Mouse (Mus musculus): ENCODE measurements around the gene Rps18. TPM values are rescaled to one million over a fixed set of nuclear protein-coding genes. Genes with fewer than 3 reads are reported as not detected.

Rps18 gene
- total RNA-seq, 2 experiments from 2014 or later, result 311 to 327 TPM

DNA sequence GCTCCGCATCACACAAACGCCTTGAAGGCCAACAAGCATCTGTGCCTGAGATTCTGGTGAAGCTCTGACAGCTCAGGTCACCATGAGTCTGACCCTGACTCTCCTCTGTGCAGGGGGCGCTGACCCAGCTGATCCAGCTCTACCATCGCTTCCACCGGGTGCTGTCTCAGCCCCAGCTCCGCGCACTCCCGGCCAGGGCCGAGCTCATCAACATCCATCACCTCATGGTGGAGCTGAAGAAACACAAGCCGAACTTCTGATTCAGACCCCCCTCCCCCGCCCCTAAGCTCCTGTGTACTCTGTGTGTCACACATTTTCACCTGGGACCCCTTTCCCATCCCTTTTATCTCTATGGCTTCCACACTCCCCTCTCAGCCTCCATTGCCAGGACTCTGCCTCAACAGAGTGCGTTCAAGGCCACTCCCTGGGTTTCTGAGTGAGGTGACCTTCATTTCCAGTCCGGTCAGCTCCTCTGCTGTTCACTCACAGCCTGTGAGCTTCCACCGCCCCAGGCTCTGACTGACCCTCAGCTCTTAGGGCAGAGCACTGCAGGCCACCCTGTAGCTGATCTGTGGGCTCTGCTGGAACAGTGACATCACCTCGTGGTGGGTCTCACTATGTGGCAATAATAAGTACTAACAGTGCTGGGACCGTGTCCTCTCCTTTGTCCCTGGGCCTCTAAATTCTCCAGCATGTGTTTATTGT, 10.2 kb upstream of the Rps18 start:
- H3K27ac ChIP-seq, result no peak overlapping the region
- no peak for TF ChIP-seq CTCF (IDR thresholded peaks at IDR 0.05)
- intact Hi-C loops (cut with DNase I), result loop anchor here (5.0 kb wide), 1 partner anchor 36 kb away; the partner anchor contains the start of gene H2-K1
- DNase-seq (ENCODE audit: extremely low spot score in 1 of 2, low spot score in 2 of 2), result peak in 1 of 2 experiments; percentile 10
- H3K4me3 ChIP-seq, result no peak overlapping the region

DNA sequence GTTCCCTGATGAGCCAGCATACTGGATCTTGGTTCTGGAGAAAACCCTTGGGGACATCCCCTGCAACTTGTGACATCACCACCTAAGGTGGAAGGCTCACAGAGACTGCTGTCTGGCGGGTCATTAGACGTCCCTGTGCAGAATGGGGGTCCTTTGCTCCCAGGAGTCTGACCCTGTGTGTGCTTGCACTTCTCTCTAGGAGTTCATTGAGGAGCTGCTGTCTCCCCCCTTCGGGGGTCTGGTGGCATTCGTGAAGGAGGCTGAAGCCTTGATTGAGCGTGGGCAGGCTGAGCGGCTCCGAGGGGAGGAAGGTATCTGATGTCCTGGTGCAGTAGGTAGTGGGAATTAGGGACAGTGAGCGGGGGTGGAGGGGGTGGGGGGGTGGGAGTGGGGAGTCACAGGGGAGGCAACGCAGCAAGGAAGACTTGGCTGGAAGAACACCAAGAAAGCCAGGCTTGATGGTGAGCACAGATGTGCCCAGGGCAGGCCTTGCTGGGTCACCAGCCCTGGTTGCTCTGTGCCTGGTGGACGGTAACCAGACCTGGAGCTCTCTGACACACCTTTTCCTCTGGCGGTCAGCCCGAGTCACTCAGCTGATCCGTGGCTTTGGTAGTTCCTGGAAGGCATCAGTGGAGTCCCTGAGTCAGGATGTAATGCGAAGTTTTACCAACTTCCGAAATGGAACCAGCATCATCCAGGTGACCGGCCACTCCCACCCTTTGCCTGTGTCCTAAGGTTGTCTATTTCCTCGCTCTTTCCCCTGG, 9.5 kb upstream of the Rps18 start:
- no peak overlapping the region for H3K4me3 ChIP-seq
- peak in 1 of 2 experiments; percentile 12 for DNase-seq (ENCODE audit: extremely low spot score in 1 of 2, low spot score in 2 of 2)
- no peak overlapping the region for H3K27ac ChIP-seq
- TF ChIP-seq CTCF (IDR thresholded peaks at IDR 0.05), result no peak
- intact Hi-C loops (cut with DNase I), result loop anchor here (5.0 kb wide), 1 partner anchor 37 kb away; the partner anchor contains the start of gene H2-K1

- H3K4me3 ChIP-seq, result no peak overlapping the region
- intact Hi-C loops (cut with DNase I), result no loop called here
- no peak overlapping the region for H3K27ac ChIP-seq
- no peak for TF ChIP-seq CTCF (IDR thresholded peaks at IDR 0.05)
- no peak for DNase-seq (ENCODE audit: extremely low spot score in 1 of 2, low spot score in 2 of 2)
These were observed 7.1 kb upstream of the Rps18 start for GRCm38 (mm10) chr17:33962876-33963275.

GRCm38 (mm10) chr17:33959948-33960347, 4.1 kb upstream of the Rps18 start:
- intact Hi-C loops (cut with DNase I), result loop anchor here (1.0 to 2.0 kb wide), 2 partner anchors 61 to 1319 kb away; no protein-coding TSS in a partner anchor
- peak in 1 of 2 experiments; percentile 8 for DNase-seq (ENCODE audit: extremely low spot score in 1 of 2, low spot score in 2 of 2)
- Histone ChIP-seq H3K4me3 (no peak overlapping the region), H3K27ac (no peak overlapping the region)
- no peak for TF ChIP-seq CTCF (IDR thresholded peaks at IDR 0.05)

GRCm38 (mm10) chr17:33959135-33959534, 3.3 kb upstream of the Rps18 start:
- intact Hi-C loops (cut with DNase I), result loop anchor here (1.0 kb wide), 1 partner anchor 62 kb away; no protein-coding TSS in a partner anchor
- peak in 1 of 2 experiments; percentile 15 for DNase-seq (ENCODE audit: extremely low spot score in 1 of 2, low spot score in 2 of 2)
- no peak overlapping the region for H3K27ac ChIP-seq

DNA sequence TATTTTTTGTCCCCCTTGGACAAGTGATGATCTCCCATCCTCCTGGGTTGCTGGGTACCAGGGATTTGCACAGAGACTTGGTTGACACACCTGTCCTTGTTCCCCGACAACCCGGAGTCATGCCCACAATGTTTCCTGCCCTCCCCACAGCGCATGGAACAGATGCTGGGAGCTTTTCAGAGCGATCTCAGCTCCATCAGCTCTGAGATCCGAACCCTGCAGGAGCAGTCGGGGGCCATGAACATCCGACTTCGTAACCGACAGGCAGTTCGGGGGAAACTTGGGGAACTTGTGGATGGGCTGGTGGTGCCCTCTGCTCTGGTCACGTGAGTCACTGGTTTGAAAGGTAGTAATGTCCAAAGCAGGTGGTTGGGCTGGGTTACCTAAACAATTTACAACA, 2.6 kb upstream of the Rps18 start:
- peak in 1 of 2 experiments; percentile 7 for DNase-seq (ENCODE audit: extremely low spot score in 1 of 2, low spot score in 2 of 2)
- no peak for TF ChIP-seq CTCF (IDR thresholded peaks at IDR 0.05)
- Histone ChIP-seq H3K4me3 (no peak overlapping the region), H3K27ac (no peak overlapping the region)
- intact Hi-C loops (cut with DNase I), result no loop called here

More at GRCm38 (mm10) chr17:33959135-33959534, 3.3 kb upstream of the Rps18 start:
- no peak overlapping the region for H3K4me3 ChIP-seq
- no peak for TF ChIP-seq CTCF (IDR thresholded peaks at IDR 0.05)

- no peak for DNase-seq (ENCODE audit: extremely low spot score in 1 of 2, low spot score in 2 of 2)
- TF ChIP-seq CTCF (IDR thresholded peaks at IDR 0.05), result no peak
- no peak overlapping the region for H3K27ac ChIP-seq
- intact Hi-C loops (cut with DNase I), result no loop called here
- no peak overlapping the region for H3K4me3 ChIP-seq
These were observed 1.7 kb upstream of the Rps18 start for GRCm38 (mm10) chr17:33957493-33957892.

DNA sequence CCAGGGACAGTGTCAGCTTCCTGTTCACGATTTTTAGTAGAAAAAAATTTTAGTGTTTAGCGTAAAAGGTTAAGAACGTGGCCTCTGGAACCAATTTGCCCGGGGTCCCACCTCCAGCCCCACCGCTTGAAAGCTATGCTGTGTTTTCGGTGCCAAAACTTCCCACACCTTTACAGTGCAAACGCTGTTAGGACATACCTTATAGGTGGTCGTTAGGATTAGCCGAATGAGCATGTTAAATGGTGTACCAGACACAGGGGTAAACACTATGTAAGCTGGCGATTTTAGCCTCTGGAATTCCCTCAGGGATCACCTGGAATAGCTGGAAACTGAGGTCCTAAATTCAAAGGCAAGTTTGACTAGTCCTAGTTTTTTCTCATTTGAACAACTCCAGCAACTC, 535 bp upstream of the Rps18 start:
- peak overlapping the region; percentile 94 for H3K27ac ChIP-seq
- intact Hi-C loops (cut with DNase I), result no loop called here
- TF ChIP-seq CTCF (IDR thresholded peaks at IDR 0.05), result no peak
- H3K4me3 ChIP-seq, result peak overlapping the region; percentile 66
- DNase-seq (ENCODE audit: extremely low spot score in 1 of 2, low spot score in 2 of 2), result no peak

GRCm38 (mm10) chr17:33954646-33955554, 901 bp downstream of the Rps18 start:
- H3K27ac ChIP-seq, result peak overlapping the region; percentile 89
- no peak for TF ChIP-seq CTCF (IDR thresholded peaks at IDR 0.05)
- peak in 1 of 2 experiments; percentile 33 for DNase-seq (ENCODE audit: extremely low spot score in 1 of 2, low spot score in 2 of 2)
- peak overlapping the region; percentile 66 for H3K4me3 ChIP-seq
- intact Hi-C loops (cut with DNase I), result loop anchor here (1.0 kb wide), 1 partner anchor 15 kb away; the partner anchor contains the start of genes Pfdn6 and Wdr46

DNA sequence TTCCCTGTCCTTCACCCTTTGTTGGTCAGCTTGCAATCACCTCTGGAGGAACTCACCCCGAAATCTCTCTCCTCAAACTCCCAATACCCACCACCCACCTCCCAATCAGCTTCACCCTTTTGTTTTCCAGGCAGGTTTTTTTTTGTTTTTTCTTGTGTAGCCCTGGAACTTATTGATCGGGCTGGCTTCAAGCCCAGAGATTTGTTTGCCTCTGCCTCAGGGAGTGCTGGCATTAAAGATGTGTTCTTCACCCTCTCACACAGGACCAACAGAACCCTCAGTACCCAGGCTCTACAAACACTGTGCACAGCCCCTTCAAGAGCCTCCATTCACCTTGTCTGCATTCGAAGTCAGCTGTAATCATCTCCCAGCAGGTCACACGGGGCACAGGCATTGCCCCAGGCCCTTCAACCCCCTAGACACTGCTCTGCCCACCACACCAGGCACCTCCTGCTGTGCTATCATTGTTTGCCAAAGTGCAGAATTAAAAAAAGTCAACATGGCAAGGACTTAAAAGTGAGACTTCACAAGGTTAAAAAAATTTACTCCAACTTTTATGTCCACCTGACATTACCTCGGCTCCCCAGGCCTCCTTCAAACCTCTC, 1.7 kb downstream of the Rps18 start:
- intact Hi-C loops (cut with DNase I), result no loop called here
- DNase-seq (ENCODE audit: extremely low spot score in 1 of 2, low spot score in 2 of 2), result no peak
- TF ChIP-seq CTCF (IDR thresholded peaks at IDR 0.05), result no peak
- Histone ChIP-seq H3K4me3 (peak overlapping the region; percentile 66), H3K27ac (no peak overlapping the region)

GRCm38 (mm10) chr17:33953310-33953709, 2.5 kb downstream of the Rps18 start:
- intact Hi-C loops (cut with DNase I), result no loop called here
- H3K4me3 ChIP-seq, result no peak overlapping the region
- no peak overlapping the region for H3K27ac ChIP-seq
- TF ChIP-seq CTCF (IDR thresholded peaks at IDR 0.05), result no peak
- no peak for DNase-seq (ENCODE audit: extremely low spot score in 1 of 2, low spot score in 2 of 2)
